Mouse (Mus musculus): Measurements from ENCODE around the gene Jhy.

The Jhy gene

DNA sequence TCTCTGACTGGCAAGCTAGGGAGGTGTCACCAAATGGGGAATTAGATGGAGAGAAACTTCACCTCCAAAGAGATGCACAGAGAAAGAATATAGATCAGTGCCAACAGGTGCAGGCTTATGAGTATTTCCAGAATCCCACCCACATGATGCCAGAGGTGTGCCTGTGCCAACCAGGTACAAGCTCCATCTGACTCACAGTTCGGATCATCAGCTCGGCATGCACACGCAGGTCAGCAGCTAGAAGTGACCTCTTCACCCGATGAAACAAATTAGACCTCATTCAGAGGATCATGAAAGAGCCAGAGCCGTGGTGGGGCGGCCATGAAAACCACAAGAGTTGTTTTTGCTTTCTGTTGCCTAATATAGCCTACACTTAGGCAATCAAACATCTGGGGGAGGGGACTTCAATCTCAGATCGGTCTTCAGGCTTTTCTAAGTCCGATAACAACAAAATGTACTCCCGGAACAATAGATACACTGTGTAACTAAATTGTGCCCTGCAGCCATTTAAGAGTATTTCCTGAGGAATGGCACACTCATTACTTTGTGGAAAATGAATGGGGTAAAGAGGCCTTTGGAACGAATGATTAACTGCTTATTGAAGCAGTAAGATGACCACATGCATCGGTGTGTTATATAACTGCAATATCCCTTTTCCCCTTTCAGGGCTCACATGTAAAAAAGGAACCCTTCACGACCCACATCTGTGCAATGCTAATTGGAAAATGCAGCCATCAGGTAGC lies 45.9 kb downstream of the Jhy start:
- DNase-seq (ENCODE audit: low spot score), result no peak

DNA sequence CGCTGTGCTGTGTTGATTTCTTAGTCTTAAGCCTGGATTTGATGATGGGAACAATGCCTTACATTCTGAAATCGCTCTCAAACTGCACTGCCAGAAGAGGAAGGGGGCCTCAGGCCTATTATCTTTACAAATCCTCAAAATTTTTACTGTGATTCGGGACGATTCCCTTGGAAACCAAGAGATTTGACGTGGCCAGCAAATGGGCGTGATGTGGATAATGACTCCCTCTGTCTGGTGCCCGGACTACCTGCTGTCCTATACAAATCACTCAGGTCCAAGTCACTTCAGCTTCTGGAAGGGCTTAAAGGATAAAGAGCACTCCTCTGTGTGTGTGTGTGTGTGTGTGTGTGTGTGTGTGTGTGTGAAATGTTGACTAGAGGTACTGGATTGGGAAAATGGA lies 55.0 kb downstream of the Jhy start:
- DNase-seq (ENCODE audit: low spot score), result no peak

DNA sequence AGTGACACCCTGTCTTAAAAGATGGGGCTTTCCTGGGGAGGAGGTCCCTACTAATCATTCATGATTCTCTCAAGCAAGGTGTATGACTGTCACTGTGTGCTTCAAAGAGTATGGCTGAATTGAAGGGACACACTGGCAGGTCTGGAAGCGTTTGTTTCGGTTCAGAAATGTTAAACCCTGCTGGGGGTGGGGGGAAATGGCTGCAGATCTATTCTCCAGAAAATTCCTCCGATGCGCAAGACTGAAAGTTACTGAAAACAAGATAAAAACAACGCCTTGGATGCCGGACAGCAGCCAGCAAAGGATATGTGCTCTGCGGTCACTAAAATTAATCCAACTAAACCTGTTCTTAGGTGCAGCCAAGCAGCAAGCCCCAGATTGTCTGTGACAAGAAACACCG lies 55.5 kb downstream of the Jhy start:
- no peak for DNase-seq (ENCODE audit: low spot score)

DNA sequence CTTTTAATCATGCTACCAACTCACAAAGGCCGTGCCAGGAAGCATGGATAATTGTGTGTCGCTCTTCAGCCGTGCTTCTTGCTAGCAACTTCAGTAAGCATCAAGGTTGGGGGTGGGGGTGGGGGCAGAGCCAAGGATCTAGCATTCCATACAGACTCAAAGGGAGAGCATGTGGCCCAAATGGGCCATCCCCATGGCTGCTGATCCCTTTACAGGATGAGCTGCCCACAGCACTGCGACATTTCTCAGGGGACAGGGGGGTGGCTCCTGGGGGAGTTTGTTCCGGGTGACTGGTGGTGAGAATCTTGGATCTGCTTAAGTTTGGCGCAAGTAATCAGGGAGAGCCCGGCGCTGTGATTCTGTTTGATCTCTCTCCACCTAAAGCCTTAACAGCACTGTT lies 56.5 kb downstream of the Jhy start:
- no peak for DNase-seq (ENCODE audit: low spot score)

DNA sequence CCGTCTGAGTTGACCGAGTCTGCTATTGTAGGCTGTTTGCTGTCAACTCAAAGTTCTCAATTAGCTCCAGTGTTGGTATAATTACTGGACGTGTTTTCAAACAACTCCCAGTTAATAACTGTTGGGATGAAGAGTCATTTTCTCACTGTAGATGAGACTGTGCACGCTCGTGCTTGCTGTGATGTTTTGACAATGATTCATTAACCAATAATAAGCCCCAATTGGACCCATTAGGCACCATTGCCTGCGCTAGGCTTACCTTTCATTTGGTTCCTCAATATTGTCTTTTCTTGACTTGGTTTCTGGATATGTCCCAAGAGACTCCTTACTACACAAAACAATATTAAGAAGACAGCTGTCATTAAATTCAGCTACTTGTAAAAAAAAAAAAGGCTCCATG lies 71.5 kb downstream of the Jhy start:
- no peak for DNase-seq (ENCODE audit: low spot score)

DNA sequence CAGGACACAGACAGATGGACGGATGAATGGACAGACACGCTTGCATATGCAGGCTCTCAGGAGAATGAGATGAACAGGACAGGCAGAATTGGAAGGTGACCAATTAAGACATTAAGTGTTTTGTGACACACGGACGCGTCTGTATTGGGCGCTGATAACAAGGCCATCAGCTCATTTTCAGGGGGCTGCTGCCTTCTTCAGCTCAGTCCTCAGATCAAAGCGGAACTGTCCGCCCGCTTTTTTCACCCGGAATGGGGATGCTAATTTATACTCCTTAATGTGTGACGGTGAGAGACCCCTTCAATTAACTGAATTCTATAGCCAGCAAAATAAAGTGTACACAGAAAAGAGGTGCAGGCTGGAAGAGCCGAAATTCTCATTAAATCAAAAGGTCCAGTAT lies 74.5 kb downstream of the Jhy start:
- no peak for DNase-seq (ENCODE audit: low spot score)

DNA sequence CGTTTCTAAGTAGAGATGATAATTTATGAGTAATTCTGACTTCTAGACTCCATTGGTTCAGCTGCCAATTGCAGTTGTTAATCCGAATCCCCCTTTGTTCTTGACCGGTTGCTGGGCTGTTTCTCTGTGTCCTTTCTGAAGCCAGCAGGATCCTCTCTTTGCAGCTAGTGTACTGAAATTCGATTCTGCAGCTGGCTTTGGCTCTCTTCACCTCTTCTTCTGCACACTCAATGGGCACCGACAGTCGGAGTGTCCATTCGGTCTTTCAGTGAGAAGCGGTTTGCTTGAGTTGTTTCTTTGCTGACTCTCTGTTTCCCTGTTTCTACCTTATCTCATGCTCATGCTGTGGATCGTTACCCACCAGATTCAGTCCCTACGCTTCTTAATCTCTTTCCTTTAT lies 78.2 kb downstream of the Jhy start:
- no peak for DNase-seq (ENCODE audit: low spot score)

DNA sequence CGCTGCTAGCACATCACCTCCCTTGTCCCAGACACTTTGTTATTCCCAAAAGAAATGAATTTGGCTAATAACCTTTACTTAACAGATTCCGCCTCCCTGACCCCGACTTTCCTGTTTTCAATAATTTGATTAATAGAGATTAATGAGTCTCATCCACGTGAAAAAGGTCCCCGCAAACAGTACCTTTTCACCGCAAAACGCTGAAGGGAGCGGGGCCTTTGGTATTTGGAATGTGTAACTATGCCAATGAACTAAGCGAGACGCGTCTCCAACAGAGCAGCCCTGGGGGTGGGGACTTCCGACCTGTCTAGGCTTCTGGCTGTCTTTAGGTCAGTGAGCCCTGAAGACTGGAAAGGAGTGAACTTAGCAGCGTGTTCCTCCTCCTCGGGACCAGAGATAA lies 84.9 kb downstream of the Jhy start:
- no peak for DNase-seq (ENCODE audit: low spot score)

DNA sequence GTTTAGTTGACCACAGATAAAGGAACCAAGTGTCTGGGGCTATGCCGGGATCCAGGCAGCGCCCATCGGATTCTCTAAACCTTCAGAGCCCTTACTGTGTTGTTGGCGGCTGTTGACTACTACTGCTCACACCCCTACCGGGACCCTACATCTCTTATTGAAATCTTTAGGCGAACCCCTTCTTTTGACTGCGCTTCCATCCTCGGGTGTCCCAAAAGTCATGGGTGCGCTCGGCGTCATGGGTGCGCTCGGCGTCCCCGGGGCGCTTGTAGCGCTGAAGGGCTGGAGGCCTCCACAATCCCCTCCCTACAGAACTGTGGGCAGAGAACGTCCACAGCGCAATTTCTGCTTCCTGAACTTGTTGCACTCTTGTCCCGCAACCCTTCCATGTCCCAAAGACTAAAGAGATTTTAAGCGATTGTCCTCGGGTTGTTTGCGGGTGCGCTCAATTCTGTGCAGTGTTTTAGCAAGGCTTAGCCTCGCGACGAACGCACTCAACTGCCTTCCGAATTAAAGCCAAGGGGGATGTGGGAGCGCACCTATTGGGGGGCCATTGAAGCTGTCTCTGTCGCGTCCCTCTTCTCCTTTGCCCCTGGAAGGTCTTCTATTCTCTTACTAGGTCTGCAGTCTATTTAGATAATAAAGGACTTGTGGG lies 85.5 kb downstream of the Jhy start:
- DNase-seq (ENCODE audit: low spot score), result no peak

DNA sequence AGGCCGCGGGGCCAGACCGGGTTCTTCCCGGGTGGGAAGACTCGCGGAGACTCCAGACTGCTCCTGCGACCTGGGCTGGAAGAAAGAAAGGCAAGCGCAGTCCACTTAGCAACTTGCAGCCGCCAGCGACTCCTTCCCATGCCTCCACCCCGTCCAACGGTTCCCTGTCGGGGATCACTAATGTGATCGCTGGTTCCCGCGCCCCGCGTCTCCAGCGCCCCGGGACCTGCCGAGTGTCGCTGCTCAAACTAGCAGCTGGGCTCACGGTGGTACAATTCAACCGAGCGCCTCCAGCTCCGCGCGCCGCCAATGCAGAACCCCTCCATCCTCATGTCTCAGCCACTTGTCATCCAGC lies 86.1 kb downstream of the Jhy start:
- no peak for DNase-seq (ENCODE audit: low spot score)

DNA sequence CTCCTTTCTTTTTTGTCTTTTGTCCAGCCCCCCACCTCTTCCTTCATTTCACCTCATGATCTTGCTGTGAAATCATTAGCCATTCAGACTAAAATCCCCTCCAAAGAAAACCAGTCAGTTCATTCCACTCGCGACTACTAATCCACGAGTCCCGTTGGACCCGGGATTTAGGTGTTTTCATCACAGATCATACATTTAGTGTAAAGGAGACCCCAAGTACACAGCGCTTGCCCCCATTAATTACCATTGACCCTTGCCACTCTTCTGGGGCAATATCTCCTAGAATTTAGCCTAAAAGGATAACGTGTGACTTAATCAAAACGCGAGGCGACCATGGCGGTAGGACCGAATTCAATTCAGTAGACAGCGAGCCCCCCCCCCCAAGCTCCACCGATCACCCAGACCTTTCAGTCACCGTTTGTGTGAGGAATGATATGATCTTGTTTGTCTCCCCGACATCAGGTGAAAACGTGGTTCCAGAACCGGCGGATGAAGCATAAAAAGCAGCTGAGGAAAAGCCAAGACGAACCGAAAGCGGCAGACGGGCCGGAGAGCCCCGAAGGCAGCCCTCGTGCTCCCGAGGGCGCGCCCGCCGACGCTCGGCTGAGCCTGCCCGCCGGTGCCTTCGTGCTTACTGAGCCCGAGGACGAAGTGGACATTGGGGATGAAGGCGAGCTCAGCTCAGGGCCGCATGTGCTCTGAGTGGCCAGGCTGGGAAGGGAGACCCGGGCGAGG lies 86.6 kb downstream of the Jhy start:
- no peak for DNase-seq (ENCODE audit: low spot score)

DNA sequence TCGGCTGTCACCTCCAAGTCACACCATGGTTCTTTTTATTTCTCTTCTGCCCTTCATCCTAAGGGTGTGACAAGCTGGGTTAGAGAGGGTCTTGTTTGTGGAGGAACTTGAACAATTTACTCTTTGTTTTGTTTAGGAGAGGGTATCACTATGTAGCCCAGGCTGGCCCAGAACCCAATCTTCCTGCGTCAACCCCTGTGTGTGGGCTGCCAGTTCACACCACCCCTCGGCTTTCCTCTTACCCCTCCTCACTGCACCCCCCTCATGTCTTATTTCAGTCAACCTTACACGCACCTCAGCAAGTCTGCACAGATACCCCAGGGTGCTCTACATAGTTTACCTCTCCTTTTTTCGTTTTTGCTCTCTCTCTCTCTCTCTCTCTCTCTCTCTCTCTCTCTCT lies 87.2 kb downstream of the Jhy start:
- DNase-seq (ENCODE audit: low spot score), result no peak

DNA sequence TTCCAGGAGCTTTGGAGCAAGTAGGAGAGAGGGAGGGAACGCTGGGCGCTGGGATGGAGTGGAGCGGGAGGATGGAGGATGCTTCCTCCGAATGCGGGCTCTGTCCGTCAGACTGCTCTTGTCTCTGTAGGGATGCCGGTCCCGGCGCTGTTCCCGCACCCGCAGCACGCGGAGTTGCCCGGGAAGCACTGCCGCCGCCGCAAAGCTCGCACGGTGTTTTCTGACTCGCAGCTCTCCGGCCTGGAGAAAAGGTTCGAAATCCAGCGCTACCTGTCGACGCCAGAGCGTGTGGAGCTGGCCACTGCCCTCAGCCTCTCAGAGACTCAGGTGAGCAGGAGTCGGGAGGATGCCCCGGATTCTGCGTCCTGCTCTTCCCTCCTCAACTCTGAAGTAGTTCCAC lies 87.8 kb downstream of the Jhy start:
- DNase-seq (ENCODE audit: low spot score), result no peak

DNA sequence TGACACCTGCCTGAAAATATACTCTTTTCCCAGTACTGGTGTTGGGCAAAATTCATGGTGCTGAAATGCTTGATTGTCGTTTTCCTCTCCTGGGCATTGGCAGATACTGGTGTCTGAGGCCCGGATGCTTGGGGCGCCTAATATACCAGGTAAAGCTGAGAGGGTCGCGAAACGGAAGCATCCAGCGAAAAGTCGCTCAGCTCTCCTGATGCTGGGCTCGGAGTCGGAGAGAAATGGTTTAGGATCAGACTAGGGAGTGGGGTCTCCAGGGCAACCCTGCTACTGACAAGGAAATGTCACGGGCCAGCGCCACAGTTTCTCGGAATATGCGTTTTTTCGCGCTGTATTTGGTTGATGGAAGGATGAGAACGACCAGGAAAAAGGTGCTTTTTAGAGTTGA lies 88.5 kb downstream of the Jhy start:
- DNase-seq (ENCODE audit: low spot score), result no peak

DNA sequence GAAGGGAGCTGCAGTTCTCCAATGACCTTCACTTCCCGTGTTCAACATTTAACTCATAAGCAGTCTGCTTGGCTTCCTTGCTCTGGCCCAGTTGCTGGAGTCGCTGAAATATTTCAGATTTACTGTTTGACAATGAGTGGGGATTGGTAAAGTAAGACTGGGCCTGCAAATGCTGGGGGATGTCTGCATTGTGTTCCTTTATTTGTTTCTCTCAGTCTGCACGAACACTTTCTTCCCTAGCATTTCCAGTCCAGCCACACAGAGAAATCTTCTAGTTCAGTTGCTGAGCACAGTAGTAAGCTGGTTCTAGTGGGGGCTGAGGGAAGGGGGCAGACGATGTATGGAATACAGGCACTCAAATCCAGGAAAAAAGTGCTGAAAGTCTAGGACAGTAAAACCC lies 89.0 kb downstream of the Jhy start:
- no peak for DNase-seq (ENCODE audit: low spot score)

DNA sequence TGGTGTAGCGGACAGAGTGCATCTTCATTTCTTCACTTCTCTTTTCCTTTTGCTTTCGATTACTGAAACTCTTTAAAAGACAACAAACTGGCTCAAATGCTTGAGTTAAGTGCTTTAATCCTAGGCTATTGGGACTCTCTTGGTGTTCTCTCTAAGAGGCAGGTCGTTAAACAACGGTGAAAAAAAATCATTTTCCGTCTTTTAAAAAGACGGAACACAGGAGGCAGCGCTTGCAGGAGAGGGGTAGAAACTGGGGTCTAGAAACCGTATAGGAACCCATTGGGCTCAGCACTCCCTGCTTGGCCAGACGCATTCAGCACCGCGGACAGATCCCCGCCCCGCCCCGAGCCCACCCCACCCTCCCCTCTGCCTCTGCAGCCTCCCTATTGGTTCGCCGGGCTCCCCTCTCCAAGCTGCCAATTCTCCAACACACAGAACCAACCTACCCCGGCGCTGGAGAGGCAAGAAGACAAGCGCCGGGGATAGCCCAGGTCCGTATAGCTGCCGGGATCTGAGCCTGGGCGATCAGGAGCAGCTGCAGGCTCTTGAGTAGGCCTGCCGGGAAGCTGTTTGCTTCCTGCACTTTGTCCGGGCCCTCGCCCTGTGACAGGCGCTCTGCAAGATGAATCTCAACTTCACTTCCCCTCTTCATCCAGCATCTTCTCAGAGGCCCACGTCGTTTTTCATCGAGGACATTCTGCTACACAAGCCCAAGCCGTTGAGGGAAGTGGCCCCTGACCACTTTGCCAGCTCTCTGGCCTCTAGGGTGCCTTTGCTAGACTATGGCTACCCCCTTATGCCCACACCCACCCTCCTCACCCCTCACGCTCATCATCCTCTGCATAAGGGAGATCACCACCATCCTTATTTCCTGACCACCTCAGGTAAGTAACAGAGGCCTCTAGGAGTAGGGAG lies 90.1 kb downstream of the Jhy start, which contains the start of gene Bsx:
TSS of gene Bsx (plus strand) at position 572 of the 915 bp plus-strand sequence.
- no peak for DNase-seq (ENCODE audit: low spot score)

DNA sequence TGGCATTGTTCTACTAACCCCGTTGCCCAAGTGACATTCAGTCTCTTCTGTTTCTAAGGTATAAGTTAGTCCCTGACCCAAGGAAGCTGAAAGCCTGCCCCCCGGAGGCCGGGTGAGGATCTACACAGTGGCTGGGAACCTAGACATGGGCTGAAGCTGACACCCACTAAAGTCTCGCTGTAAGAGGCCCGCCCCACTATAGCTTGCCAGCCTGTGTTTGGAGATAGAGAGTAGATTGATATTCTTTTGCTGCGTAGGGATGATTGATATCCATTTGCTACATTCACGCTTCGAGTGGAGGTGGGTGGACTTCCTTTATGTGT lies 91.8 kb downstream of the Jhy start:
- DNase-seq (ENCODE audit: low spot score), result no peak

DNA sequence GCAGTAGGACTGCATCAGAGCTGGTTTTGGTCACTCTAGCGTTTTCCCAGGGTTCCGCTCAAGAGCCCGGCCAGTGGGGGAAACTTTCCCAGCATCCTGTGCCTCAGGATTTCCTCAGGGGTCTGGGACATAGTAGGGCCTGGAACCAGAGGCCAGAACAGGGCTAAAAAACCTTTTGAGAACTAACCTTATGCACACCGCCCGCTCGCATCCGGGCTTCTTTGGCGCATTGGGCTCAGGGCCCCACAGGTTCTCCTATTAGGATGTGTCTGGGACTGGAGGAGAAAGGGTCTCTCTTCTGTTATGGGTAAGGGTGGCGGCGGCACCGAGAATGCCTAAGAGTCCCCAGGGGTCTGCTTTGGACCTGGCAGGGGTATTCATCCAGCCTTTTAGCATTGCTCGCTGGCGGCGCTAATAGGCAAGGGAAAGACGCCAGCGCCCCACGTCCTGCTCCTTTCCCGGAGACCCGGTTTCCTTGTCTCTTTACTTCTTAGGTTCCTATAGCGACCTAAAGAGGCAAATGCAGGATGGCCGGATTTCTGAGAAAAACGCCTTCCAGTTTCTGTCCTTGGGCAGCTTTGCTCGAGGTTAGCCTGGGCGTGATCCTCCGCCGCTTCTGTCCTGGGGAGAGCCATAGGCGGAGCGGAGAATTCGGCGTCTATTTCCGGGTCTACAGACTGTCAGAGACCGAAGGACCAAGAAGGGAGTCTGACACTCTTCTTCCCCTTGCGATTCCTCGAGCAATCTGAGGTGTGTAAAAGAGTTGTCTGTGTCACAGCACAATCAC lies 92.4 kb downstream of the Jhy start:
- DNase-seq (ENCODE audit: low spot score), result no peak

DNA sequence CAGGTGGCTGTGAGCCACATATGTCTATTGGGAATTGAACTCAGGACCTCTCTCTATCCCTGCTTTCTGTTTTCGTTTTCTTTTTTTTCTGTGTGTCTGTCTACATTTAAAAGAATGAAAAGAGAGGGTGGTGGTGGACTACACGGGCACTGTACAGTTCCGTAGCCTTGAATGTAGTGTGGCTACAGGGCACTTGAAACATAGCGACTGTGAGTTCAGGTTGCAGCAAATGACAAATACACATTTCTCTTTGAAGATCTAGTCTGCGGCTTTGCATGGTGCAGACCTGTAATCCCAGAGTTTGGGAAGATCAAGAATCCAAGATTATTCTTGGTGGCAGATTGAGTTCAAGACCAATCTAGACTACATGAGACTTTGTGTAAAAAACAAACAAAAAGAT lies 93.6 kb downstream of the Jhy start:
- no peak for DNase-seq (ENCODE audit: low spot score)

DNA sequence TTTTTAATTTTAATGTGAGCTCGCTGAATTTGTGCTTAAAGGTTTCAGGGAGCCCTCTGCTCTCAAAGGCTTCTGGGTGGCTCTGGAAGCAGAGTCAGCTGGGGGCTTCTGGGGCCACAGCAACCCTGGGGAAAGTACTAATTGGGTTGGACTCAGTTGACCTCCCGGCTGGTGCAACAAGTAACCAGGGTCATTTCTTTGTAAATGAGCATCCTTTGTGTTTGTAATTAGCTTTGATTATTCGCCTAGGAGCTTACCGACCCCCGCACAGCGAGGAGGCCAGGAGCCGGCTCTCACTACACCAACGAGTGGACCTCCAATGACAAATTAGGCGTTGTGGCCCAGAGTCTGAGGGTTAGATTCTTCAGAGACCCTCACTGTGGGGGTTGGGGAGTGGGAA lies 104.7 kb downstream of the Jhy start:
- no peak for DNase-seq (ENCODE audit: low spot score)

DNA sequence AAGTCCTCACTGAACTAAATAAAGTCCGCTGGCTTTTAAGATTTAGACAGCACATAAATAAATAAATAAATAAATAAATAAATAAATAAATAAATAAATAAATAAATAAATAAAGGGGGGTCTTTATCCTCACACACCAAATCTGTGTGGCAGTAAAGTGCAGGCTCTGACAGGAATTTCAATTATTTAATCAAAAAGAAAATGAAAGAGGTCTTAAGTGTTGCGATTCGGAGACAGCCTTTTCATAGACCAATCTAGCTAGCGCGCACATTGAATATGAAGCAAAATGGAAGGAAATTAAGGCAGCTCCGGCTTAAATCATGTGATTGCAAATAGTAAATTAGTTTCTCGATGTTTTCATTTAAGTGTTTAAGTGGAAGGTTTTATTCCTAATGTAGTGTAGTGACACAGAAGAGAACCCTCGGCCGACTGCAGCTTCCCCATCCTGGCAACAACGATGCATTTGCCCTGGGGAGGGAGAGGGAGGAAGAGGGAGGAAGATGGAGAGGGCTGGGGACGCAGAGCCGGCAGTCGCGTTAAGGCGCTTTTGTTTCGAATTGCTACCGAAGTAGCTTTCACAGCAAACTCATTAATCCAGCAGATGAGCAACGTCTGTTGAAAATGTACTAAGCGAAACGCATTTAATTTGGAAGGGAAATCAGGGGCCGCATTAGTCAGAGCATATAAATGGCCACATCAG lies 105.3 kb downstream of the Jhy start:
- DNase-seq (ENCODE audit: low spot score), result no peak
